In genomic region chr4:128358751-128359150, GRCm38 (mm10) we compare ENCODE assay signal across 23 mouse cellular contexts.
DNase-seq lines count a peak whose midpoint lies in the region.
"Had no signal": no experiment of that assay in that cellular context is flagged by ENCODE, and none has a peak within 500 bp of the region (broad histone marks: within the 10 kb centered on the region; RNA-seq: fewer than 3 reads in every experiment).

No protein-coding gene starts in this region.

- no peak overlapping the region for H3K4me3 ChIP-seq in limb, embryonic 10.5 days
- H3K4me3 ChIP-seq in midbrain, embryonic 10.5 days: no peak overlapping the region
- H3K4me3 ChIP-seq: embryonic facial prominence, embryonic 13.5 days; heart, embryonic 13.5 days; limb, embryonic 12.5 days; liver, embryonic 12.5 days had no signal

- peak; percentile 50 for DNase-seq in left cerebral cortex, adult 11 months (ENCODE audit: low spot score)
- no peak for DNase-seq in left cerebral cortex, postnatal 4 days
- peak; percentile 59 for DNase-seq in layer of hippocampus, adult 9-11 months
- DNase-seq in left cerebral cortex, postnatal 36 days (ENCODE audit: low spot score in 2 of 2): peak; percentile 38 to 40
- no peak for DNase-seq in limb, embryonic 10.5 days (ENCODE audit: low spot score)
- DNase-seq in midbrain, embryonic 10.5 days (ENCODE audit: low spot score): no peak
- no peak for DNase-seq in gastrocnemius, adult 18-20 months (ENCODE audit: low spot score)
- DNase-seq: adrenal gland, adult 8-10 months; cerebellum, adult 9-10 months; forebrain, postnatal 0 days; gastrocnemius, postnatal 14 days; heart, adult 18-20 months; kidney, adult 8-10 months; kidney, postnatal 36 days; lung, embryonic 14.5 days; lung, postnatal 4 days; thymus, postnatal 14 days had no signal

- H3K27me3 ChIP-seq in limb, embryonic 10.5 days (ENCODE audit: low read depth, poor library complexity, severe bottlenecking): no peaks in the 10 kb centered on the region
- H3K27me3 ChIP-seq in midbrain, embryonic 10.5 days (ENCODE audit: low read depth, poor library complexity, severe bottlenecking): no peaks in the 10 kb centered on the region
- H3K27me3 ChIP-seq: embryonic facial prominence, embryonic 13.5 days; heart, embryonic 13.5 days; liver, embryonic 12.5 days had no signal

- H3K4me1 ChIP-seq in limb, embryonic 10.5 days: no peaks in the 10 kb centered on the region
- H3K4me1 ChIP-seq in midbrain, embryonic 10.5 days: no peaks in the 10 kb centered on the region
- H3K4me1 ChIP-seq: embryonic facial prominence, embryonic 13.5 days; heart, embryonic 13.5 days; limb, embryonic 12.5 days; liver, embryonic 12.5 days had no signal

- H3K36me3 ChIP-seq in limb, embryonic 10.5 days: no peaks in the 10 kb centered on the region
- H3K36me3 ChIP-seq in midbrain, embryonic 10.5 days: no peaks in the 10 kb centered on the region
- H3K36me3 ChIP-seq: embryonic facial prominence, embryonic 13.5 days; heart, embryonic 13.5 days; limb, embryonic 12.5 days; liver, embryonic 12.5 days had no signal

- H3K27ac ChIP-seq in limb, embryonic 10.5 days: no peak overlapping the region
- no peak overlapping the region for H3K27ac ChIP-seq in midbrain, embryonic 10.5 days (replicated peaks)
- H3K27ac ChIP-seq: embryonic facial prominence, embryonic 13.5 days; heart, embryonic 13.5 days; hindbrain, embryonic 14.5 days; limb, embryonic 12.5 days; liver, embryonic 12.5 days; stomach, postnatal 0 days had no signal

- intact Hi-C loops in left cerebral cortex, postnatal 4 days (cut with DNase I): no loop called here
- intact Hi-C loops in left cerebral cortex, postnatal 36 days (cut with DNase I): no loop called here

- 91% methylated on average over 11 of the region's 11 CpGs for WGBS in limb, embryonic 10.5 days
- WGBS in midbrain, embryonic 10.5 days: 90% methylated on average over 11 of the region's 11 CpGs

- no peaks in the 10 kb centered on the region for H3K9me3 ChIP-seq in limb, embryonic 10.5 days (replicated peaks)
- no peaks in the 10 kb centered on the region; the same call in 1 of the 2 replicates for H3K9me3 ChIP-seq in midbrain, embryonic 10.5 days (replicated peaks)
- H3K9me3 ChIP-seq: embryonic facial prominence, embryonic 13.5 days; limb, embryonic 12.5 days had no signal

Comparison
In these comparisons a context has a peak if more than half of its experiments do, and no peak if none do; other contexts are left out.
1. DNase-seq: peak in left cerebral cortex, adult 11 months (single experiment), layer of hippocampus, adult 9-11 months (single experiment) and left cerebral cortex, postnatal 36 days (2 of 2); none in left cerebral cortex, postnatal 4 days (single experiment), limb, embryonic 10.5 days (single experiment), midbrain, embryonic 10.5 days (single experiment) and gastrocnemius, adult 18-20 months (single experiment).